Mouse (Mus musculus): ENCODE measurements around the gene Pde4b.

The Pde4b gene

DNA sequence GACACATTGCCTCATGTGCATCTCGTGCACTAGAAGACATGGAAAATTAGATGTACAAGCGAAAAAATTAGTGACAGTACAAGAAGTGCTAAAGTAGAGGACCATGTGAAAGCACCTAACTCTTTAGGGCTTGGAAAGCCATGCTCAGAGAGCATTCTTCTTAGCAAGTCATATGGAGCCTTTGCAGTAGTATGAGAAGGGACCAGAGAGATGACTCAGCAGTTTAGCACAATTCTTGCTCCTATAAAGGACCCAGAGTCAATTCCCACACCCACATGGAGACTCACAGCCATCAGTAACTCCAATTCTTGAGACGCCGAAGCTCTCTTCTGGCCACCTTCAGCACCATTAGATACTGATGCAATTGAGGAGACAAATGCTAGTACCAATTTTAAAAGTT, 525.3 kb downstream of the Pde4b start:
- DNase-seq (ENCODE audit: low spot score): no peak

DNA sequence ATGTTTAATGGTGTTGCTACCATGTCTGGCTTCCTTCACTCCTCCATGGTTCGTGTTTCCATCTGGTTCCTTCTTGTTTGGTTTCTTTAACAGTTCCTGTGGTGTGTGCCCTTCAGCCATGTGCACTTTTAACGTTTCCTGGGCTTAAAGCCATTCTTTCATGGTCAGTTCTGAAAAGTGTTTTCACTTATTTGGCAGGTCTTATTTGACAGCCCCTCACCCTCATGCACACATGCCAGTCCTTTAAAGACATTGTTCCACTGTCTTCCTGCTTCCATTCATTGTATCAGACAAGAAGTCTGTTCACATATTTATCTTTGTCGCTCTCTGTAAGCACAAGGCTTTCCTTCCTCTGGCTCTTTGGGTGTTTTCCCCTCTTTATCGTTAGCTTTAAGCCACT, 530.4 kb downstream of the Pde4b start:
- DNase-seq (ENCODE audit: low spot score): no peak

DNA sequence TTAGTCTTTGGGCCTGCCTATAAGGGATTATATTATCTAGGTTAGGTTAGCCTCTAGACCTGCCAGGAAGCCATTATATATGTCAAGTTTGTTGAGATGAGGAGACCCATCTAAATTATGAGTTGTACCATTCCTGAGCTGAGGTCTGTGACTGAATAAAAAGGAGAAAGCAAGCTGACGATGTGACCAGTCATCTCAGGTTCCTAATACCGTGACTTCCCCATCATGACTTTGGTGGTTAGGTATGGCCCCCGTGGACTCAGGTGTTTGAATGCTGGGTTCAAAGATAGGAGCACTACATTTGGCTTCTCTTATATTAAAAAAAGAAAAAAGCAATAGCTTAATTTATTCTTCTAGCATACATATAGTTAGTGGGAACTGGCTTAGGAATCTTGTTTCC, 531.3 kb downstream of the Pde4b start:
- DNase-seq (ENCODE audit: low spot score): no peak

DNA sequence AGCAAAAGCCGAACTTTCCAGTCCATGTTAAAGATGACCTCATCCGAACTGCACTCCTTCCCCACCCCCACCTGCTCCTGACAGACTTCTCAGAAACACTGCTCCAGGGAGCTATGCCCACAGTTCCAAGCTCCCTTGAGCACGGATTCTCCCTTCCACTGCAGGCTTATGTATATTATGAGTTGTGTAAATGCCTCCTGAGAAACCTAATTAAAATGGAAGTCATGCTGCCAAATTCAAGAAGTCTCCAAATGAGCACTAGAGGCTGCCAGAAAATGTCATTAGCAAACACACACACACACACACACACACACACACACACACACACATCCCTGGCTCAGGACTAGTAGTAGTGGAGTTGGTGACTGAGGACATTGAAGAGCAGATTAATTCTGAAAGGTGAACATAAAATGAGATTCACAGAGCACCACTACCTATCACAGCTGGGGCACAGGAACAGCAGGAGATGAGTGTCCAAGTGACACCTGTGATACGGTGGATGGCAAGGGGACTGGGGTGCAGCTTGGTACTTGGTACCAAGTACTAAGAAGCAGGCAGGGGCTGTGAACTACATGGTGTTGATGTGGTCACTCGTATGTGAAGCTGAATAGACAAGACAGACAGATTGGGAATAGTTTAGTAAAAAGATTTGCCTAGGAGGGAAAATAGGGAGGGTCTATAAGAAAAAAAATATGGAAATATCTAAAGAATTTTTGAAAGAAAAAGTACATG, 533.0 kb downstream of the Pde4b start:
- no peak for DNase-seq (ENCODE audit: low spot score)

DNA sequence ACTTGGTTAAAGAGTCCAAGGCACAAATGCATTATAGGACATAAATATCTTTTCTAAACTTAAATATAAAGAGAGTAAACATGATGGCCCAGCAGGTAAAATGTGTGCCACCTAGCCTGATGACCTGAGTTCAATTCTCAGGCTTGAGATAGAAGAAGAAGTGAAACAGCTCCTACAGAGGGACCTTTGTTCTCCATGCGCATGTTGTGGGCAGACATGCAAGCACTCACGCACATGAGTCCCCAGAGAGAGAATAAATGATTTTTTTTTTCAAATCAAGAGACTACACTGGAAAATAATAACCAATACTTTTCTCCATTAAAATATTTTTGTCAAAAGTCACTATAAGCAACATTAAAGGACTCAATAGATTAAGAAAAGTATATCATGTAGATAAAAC, 533.8 kb downstream of the Pde4b start:
- DNase-seq (ENCODE audit: low spot score): no peak

DNA sequence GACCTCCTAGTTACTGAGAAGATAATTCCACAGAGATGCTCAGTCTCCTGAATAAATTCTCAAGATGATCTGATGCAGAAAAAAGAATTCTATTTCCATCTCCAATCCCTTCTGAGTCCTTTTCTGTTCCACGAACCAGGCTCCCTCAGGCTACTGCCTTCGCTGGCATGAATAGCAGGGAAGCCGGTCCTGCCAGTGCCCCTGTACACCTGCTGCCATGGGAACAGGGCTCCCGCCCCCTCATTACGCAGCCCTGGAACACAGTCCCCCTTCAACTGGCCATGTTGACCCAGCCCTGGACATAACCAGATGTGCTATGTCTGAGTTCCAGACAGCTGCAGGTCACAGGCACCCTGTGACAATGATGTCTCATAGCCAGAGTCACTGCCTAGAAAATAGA, 535.6 kb downstream of the Pde4b start:
- no peak for DNase-seq (ENCODE audit: low spot score)

DNA sequence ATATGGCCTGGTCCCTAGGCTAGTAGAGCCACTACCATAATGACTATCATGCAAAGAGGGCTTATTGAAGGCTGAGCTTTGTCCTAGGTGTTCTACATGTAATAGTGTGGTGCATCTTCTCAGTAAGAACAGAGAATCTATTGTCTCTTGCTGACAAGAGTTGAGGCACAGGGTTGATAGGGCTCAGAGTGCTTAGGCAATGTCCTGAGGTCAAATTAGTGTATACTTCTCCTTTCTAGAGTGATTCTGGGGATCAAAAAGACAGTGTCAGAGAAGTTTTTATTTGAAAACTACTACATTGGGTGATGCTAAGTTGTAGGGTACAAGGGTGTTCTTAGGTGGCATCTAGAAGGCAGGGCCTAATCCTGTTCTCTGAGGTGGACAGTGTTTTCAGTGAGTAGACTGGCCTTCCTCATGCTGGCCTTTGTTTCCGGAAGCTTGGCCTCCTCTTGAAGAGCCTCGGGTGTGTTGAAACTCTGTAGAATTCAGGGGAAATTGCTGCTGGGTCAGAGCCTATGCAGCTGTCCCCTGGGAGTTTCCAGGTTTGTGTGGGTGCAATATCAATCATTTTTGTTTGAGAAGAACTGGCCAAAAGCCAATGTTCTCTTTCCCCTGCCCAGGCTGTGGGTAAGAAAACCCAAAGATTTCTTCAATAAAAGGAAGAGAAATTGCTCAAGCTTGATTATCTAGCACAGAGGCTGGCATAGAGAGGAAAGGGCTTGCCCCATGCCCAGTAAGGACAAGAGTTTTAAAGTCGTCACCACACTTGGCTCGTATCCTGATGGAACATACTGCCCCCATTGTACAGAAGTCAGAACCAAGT, 536.7 kb downstream of the Pde4b start:
- DNase-seq (ENCODE audit: low spot score): no peak

DNA sequence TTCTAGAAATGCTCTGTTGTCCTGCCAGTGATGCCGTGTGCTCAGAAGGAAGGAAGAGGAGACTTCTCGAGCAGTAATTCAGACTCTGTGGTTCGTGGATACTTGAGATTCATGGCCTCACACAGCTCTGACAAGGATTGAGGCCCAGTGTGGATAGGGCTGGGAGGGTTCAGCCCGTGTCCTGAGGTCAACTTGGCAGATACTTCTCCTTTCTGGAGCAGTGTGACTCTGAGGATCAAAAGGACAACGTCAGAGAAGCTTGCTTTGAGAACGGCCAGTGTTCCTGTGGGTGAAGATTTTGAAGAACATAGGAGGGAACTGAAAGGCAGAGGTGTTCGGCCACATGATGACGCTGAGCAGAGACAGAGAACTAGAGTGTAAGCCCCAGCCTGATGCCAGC, 537.6 kb downstream of the Pde4b start:
- DNase-seq (ENCODE audit: low spot score): no peak

DNA sequence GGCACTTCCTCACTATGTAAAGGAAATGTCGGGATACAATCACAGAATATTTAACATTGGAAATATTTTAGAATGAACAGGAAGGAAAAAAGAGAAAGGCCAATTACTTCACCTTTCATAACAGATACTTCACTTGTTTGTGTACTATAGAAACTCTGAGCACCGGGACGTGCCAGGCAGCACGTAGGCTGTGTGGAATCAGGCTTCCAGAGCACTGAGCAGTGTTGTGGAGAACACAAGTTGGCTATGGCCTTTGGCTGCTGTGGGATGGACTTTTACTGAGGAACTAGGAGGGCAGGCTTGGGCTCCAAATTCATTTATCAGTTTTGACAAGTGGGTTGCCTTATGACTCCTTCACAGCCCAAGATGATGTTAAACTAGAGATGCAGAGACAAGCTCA, 540.5 kb downstream of the Pde4b start:
- no peak for DNase-seq (ENCODE audit: low spot score)

DNA sequence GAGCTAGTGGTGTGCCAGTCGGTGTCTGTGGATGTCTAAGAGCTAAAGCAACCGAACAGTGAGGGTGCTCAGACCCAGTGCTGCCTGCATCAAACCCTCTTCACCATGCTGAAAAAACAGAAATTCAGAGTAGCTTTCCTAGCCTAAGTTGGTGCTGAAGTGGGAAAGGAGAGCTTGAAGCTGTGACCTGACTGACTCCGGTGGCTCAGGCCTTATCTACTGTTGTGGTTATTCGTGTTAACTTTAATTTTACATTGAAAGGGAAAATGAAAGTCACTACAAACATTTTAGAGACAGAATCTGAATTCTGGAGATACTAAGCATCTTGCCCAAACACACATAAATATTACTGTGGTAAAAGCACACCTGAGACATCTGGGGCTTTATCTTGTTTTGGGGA, 542.3 kb downstream of the Pde4b start:
- DNase-seq (ENCODE audit: low spot score): no peak

DNA sequence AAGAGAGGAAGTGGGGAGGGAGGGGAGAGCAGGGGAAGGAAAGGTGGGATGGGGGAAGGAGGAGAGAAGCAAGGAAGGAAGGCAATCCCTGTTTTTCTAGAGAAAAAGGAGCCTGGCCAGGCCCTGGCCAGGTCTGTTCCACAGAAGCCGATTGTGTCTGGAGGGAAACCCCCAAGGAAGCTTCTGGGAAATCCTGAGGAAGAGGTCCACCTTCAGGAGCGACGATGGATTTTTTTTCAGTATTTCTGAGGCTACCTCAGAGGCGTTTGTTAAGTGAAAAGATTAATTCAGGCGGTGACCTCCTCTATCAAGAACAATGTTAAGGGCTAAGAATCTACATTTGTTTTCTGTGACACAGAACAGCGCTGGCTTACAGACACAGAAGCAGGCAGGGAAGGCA, 542.9 kb downstream of the Pde4b start:
- DNase-seq (ENCODE audit: low spot score): no peak

DNA sequence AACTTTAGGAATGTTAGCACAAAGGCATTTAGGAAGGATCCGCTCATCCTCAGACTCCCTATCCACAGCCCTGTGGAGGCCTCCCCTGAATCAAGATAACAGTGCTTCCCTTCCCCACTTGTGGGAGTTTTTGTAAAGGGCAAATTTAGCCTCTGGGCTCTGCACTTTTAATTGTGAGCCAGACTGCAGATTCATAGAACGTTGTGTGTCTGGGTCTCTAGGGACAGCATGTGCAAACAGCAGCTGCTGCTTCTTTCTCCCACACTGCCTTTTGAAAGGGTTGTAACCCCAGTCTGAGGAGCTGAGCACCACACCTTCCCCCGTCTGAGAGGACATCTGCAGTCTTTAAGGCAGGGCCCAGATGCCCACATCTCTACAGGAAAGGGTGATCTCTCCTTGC, 544.3 kb downstream of the Pde4b start:
- no peak for DNase-seq (ENCODE audit: low spot score)

DNA sequence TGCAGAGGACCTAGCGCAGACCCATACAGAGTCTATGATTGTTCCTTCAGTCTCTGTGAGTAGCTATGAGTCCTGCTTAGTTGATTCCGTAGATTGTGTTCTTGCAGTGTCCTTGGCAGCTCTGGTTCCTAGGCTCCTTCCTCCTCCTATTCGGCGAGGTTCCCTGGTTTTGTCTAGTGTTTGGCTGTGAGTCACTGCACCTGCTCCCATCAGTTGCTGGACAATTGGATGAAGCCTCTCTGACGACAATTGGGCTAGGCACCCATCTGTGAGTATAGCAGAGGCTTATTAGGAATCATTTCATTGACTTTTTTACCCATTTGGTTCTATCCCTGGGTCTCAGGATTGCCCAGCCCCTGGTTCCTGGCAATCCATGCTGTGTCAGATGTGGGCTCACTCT, 545.9 kb downstream of the Pde4b start:
- no peak for DNase-seq (ENCODE audit: low spot score)

DNA sequence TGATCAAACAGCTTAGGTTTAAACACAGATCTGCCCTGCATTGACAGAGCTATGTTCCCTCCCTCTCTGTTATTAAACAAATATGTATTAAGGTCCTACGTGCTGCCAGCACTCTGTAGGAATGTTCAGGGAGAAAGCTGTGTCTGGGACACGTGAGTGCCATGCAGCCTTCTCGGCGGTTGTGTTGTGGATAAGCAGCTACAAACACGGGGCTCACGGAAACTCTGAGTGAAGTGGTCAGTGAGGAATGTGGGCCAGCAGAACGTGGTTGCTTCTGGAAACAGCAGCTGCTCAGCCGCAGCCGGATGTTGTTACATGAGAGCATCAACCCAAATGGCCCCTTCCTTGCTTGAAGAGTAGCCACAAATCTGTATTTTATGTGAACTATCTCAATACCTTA, 547.9 kb downstream of the Pde4b start:
- no peak for DNase-seq (ENCODE audit: low spot score)

DNA sequence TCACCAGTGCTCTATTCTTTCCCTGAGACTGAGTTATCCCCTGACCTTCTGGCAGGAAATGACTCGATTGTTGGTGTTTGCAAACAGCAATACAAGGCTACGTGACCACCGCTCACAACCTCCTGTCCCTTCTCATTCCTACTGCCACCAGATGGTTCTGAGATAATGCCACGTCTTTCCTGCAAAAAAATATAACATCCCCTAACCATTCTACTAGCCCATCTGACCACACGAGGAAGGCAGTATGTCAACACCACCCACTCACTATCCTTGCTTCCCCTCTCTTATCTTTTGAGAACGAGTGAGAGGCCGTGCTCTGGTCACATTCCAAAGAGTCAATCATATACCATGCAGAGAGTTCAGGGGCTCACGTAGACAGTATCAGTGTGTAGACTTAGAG, 548.6 kb downstream of the Pde4b start:
- DNase-seq (ENCODE audit: low spot score): no peak

DNA sequence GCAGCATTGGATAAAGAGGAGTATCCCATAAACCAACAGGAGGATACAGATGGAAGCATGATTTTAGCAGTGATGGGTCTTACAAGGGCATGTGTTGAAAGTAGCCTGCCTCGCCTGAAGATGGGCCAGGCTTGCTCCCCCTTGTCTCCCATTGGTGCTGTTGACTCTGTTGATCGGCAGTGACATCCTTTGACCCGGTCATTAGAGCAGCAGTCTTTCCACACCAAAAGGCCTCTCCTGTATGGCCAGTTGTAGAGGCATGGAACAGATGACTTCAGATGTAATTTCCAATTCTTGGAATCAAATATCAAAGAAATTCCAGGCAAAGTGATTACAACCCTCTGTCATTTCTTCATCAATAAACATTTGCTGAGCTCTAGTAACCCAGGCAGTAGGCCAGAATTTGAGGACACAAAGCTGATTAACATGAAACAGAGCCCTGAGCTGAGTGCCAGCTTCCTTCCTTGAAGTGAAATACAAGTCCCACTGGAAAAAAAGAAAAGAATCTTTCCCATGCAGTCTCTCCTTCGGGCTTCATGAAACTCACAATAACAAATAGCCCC, 550.1 kb downstream of the Pde4b start:
- DNase-seq (ENCODE audit: low spot score): no peak

DNA sequence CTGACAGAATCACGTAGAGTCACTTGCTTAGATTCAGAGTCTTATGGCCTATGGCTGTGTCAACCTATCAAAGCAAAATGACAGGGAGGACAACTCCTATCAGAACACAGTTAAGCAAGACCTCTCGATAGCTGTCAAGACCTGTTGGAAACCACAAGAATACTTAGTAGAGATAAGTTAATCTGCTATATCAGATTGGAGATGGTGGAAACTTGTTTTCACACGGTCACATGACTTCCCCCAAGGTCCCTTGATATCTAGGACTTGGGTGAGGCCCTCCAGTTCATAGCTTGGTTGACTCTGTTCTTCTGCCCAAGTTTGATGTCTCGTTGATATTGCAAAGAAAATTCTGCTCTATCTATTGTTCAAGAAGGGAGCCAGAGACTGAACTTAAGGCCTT, 553.6 kb downstream of the Pde4b start:
- DNase-seq (ENCODE audit: low spot score): no peak

DNA sequence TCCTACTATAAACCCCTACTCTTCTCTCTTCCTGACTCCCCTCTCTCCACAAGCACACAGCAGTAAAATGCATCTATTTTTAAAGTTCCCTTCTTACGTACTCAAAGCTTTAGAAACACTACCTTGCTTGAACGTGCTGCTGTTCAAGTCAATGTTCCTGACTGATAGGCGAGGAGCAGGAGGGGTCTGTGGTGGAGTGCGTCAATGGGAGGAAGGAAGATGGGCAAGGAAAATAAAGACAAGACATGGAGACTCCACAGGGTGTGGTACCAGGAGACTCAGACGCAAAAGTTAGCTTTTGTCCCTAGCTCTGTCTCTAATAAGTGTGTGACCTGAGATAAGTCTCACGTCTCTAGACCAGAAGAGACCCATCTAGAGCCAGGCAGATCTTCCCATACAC, 556.7 kb downstream of the Pde4b start:
- DNase-seq (ENCODE audit: low spot score): no peak

DNA sequence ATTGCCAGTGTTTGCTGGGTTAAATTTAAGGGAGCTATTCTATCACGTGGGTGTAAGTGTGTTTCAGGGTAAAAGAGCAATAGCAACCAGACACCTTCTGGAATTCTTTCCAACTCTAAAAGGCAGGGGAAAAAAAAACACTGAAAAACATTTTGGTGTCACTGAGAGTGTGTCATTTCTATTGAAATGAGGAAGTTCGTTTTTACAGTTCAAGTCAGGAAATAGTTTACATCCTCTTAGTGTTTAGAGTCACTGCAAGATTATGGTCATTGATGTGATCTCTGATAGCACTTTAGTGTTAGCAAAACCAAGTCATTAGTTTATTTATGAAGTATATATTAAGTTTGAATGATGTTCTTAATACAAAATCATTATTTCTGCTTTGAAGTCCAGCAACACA, 559.7 kb downstream of the Pde4b start:
- DNase-seq (ENCODE audit: low spot score): no peak

DNA sequence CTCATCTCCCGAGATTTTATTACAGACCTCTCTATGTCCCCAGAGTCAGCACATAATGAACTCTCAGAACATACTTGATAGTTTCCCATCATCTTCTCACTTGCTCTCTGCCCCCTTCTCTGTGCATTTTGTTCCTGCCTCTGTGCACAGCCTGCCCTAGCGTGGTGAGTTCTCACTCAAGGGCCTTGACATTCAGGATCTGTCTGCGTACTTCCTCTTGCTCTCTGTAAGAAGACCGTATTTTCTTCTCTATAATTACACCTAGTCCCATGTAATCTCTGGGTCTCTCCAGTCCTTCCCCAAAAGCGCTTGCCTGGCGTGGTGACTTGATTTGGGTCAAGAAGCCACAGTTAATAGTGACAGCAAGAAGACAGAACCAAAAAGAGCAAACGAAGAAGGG, 568.0 kb downstream of the Pde4b start:
- no peak for DNase-seq (ENCODE audit: low spot score)

DNA sequence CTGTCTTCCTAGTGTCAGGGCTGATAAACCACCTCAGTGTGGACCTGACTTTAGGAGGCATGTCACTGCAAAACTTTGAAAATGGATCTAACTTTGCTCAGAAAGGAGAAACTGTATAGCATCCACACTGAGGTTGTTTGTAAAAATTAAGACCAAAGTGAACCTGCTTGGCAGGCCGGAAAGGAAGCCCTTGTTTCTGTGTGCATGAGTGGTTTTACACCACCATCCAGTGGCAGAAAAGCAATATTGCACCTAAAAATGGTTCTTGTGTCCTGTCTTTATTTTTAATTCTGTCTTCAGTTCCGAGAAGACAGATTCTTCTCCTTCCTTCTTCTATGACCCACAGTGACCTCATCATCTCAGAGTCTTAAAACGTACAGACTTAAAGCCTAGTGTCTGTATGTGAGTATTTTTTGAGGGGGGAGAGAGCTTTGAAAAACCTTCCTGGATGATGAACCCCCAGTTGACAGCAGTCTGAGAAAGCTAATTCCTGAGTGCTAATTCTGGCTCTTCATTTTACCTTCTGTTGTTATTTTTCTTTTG, 569.2 kb downstream of the Pde4b start:
- DNase-seq (ENCODE audit: low spot score): no peak

All from testis, postnatal 10 days (tissue).